Mouse (Mus musculus) kidney, postnatal 0 days (tissue): ENCODE data around the gene Otud7a. TPM values are rescaled to one million over a fixed set of nuclear protein-coding genes. Genes with fewer than 3 reads are reported as not detected.

ENCODE experiments used
- ATAC-seq: fragments of 200-750 bp; cut with Nextera tagmentation; replicated peaks from 2 replicates; pipeline ENCODE4 v1.8.0; 2017; ENCODE audit warnings: low read depth, moderate number of reproducible peaks, moderate TSS enrichment, moderate library complexity; ENCODE audit not compliant: low FRiP score
- DNase-seq: peaks from one replicate; pipeline ENCODE4 v3.0.0-alpha.2; 2016; ENCODE audit warnings: low spot score
- H3K27ac ChIP-seq: fragments of 300-500 bp; sonication (generic); 2 replicates; pipeline ENCODE4 v1.5.1; 2014; ENCODE audit warnings: mild to moderate bottlenecking
- H3K27me3 ChIP-seq: fragments of 300-500 bp; sonication (generic); 2 replicates; pipeline ENCODE4 v1.6.1; 2014; ENCODE audit warnings: low read length, mixed read lengths; ENCODE audit not compliant: insufficient read depth
- H3K36me3 ChIP-seq: fragments of 300-500 bp; sonication (generic); 2 replicates; pipeline ENCODE4 v1.6.1; 2014; ENCODE audit warnings: low read length, mixed read lengths; ENCODE audit not compliant: insufficient read depth
- H3K4me1 ChIP-seq: fragments of 300-500 bp; sonication (generic); replicated peaks from 2 replicates; pipeline ENCODE4 v1.6.1; 2014; ENCODE audit warnings: antibody characterized with exemption, low read length, mixed read lengths; ENCODE audit not compliant: insufficient read depth
- H3K4me2 ChIP-seq: fragments of 300-500 bp; sonication (generic); 2 replicates; pipeline ENCODE4 v1.6.1; 2014; ENCODE audit warnings: mild to moderate bottlenecking, low read length, moderate library complexity, mixed read lengths
- H3K4me3 ChIP-seq: fragments of 300-500 bp; sonication (generic); replicated peaks from 2 replicates; pipeline ENCODE4 v1.5.1; 2014; ENCODE audit warnings: low read depth, low read length
- H3K9ac ChIP-seq: fragments of 300-500 bp; sonication (generic); 2 replicates; pipeline ENCODE4 v1.6.1; 2014; ENCODE audit warnings: low read depth, low read length
- H3K9me3 ChIP-seq: fragments of 300-500 bp; sonication (generic); replicated peaks from 2 replicates; pipeline ENCODE4 v1.6.1; 2016; ENCODE audit warnings: low read length, inconsistent platforms, mixed read lengths
- CTCF ChIP-seq: IDR thresholded peaks from 2 replicates; pipeline ENCODE4 v1.5.1; 2016; ENCODE audit warnings: antibody characterized with exemption, low read depth, mild to moderate bottlenecking, moderate library complexity
- WGBS: fragments of 180-500 bp; shearing (Covaris S2); extraction: QIAGEN DNeasy Blood & Tissue Kit; methylation state at CpG from one replicate; pipeline ENCODE4 v1.1.7; 2014; 5-methylcytosine and 5-hydroxymethylcytosine counted together
- polyA plus RNA-seq: library from polyadenylated mRNA; unstranded; fragments of >200 nt; fragmentation: Nextera tagmentation; extraction: Ambion mirVana; gene quantifications from 2 replicates; pipeline ENCODE4 v1.2.1, GENCODE M21; 2015

Otud7a gene
- polyA plus RNA-seq, 1 experiment from 2014 or later: 0.05 TPM

- WGBS: 67% methylated on average over 2 of the region's 2 CpGs
Measured at GRCm38 (mm10) chr7:63590305-63590704, 145.8 kb downstream of the Otud7a start.

GRCm38 (mm10) chr7:63591322-63591721 is 146.8 kb downstream of the Otud7a start:
- DNase-seq (no peak), ATAC-seq (no peak)
- Histone ChIP-seq H3K9ac (no peak overlapping the region), H3K4me2 (no peak overlapping the region), H3K4me1 (no peaks in the 10 kb centered on the region), H3K4me3 (no peak overlapping the region), H3K9me3 (no peaks in the 10 kb centered on the region), H3K36me3 (no peaks in the 10 kb centered on the region), H3K27ac (no peak overlapping the region), H3K27me3 (no peaks in the 10 kb centered on the region)
- no peak for TF ChIP-seq CTCF
- 63% methylated on average over 4 of the region's 4 CpGs for WGBS

More at GRCm38 (mm10) chr7:63590305-63590704, 145.8 kb downstream of the Otud7a start:
- TF ChIP-seq CTCF: no peak
- no peak overlapping the region for H3K4me3 ChIP-seq
- no peak overlapping the region for H3K4me2 ChIP-seq
- ATAC-seq (no peak), DNase-seq (no peak)
- H3K9ac ChIP-seq: no peak overlapping the region
- H3K4me1 ChIP-seq: no peaks in the 10 kb centered on the region
- H3K27me3 ChIP-seq: no peaks in the 10 kb centered on the region
- no peaks in the 10 kb centered on the region for H3K9me3 ChIP-seq
- no peaks in the 10 kb centered on the region for H3K36me3 ChIP-seq
- no peak overlapping the region for H3K27ac ChIP-seq

- H3K4me2 ChIP-seq: no peak overlapping the region
- H3K27me3 ChIP-seq: no peaks in the 10 kb centered on the region
- TF ChIP-seq CTCF: no peak
- no peak overlapping the region for H3K9ac ChIP-seq
- no peak for DNase-seq
- H3K9me3 ChIP-seq: no peaks in the 10 kb centered on the region
- WGBS: 15% methylated on average over 3 of the region's 3 CpGs
- no peak overlapping the region for H3K27ac ChIP-seq
- no peak overlapping the region for H3K4me3 ChIP-seq
- no peaks in the 10 kb centered on the region for H3K4me1 ChIP-seq
- no peak for ATAC-seq
- no peaks in the 10 kb centered on the region for H3K36me3 ChIP-seq
Measured at GRCm38 (mm10) chr7:63592061-63592460, 147.5 kb downstream of the Otud7a start.

GRCm38 (mm10) chr7:63604827-63605226 is 160.3 kb downstream of the Otud7a start:
- Histone ChIP-seq H3K36me3 (no peaks in the 10 kb centered on the region), H3K4me1 (no peaks in the 10 kb centered on the region), H3K27ac (no peak overlapping the region), H3K9ac (no peak overlapping the region), H3K4me2 (no peak overlapping the region), H3K9me3 (no peaks in the 10 kb centered on the region), H3K27me3 (no peaks in the 10 kb centered on the region), H3K4me3 (no peak overlapping the region)
- DNase-seq: no peak
- no peak for ATAC-seq
- no peak for TF ChIP-seq CTCF
- WGBS: 93% methylated on average over 1 of the region's 1 CpGs

GRCm38 (mm10) chr7:63617018-63617417 is 172.5 kb downstream of the Otud7a start:
- Histone ChIP-seq H3K27me3 (no peaks in the 10 kb centered on the region), H3K4me1 (no peaks in the 10 kb centered on the region), H3K4me2 (no peak overlapping the region), H3K27ac (no peak overlapping the region), H3K9ac (no peak overlapping the region), H3K9me3 (no peaks in the 10 kb centered on the region), H3K36me3 (no peaks in the 10 kb centered on the region), H3K4me3 (no peak overlapping the region)
- ATAC-seq (no peak), DNase-seq (no peak)
- 83% methylated on average over 3 of the region's 3 CpGs for WGBS
- TF ChIP-seq CTCF: no peak

GRCm38 (mm10) chr7:63620776-63621340 is 176.3 kb downstream of the Otud7a start:
- TF ChIP-seq CTCF: no peak

GRCm38 (mm10) chr7:63637651-63638050 is 193.1 kb downstream of the Otud7a start:
- no peak for TF ChIP-seq CTCF
- Histone ChIP-seq H3K4me3 (no peak overlapping the region), H3K4me2 (no peak overlapping the region), H3K36me3 (no peaks in the 10 kb centered on the region), H3K27me3 (no peaks in the 10 kb centered on the region), H3K9me3 (no peaks in the 10 kb centered on the region), H3K27ac (no peak overlapping the region), H3K9ac (no peak overlapping the region), H3K4me1 (no peaks in the 10 kb centered on the region)
- WGBS: 77% methylated on average over 3 of the region's 3 CpGs
- DNase-seq: no peak
- no peak for ATAC-seq

More at GRCm38 (mm10) chr7:63620776-63621340, 176.3 kb downstream of the Otud7a start:
- Histone ChIP-seq H3K9me3 (no peaks in the 10 kb centered on the region), H3K36me3 (no peaks in the 10 kb centered on the region), H3K4me3 (no peak overlapping the region), H3K27ac (no peak overlapping the region), H3K4me1 (no peaks in the 10 kb centered on the region), H3K4me2 (no peak overlapping the region), H3K27me3 (no peaks in the 10 kb centered on the region), H3K9ac (no peak overlapping the region)
- DNase-seq (no peak), ATAC-seq (no peak)
- WGBS: 86% methylated on average over 5 of the region's 5 CpGs
